In genomic region chr1:185262565-185262964, GRCm38 (mm10) we compare ENCODE assay signal across 8 mouse cellular contexts. TPM values are rescaled to one million over a fixed set of nuclear protein-coding genes. Genes with fewer than 3 reads are reported as not detected.
DNase-seq lines count a peak whose midpoint lies in the region; ATAC-seq and TF ChIP-seq lines count a peak whose summit lies in the region.

No protein-coding gene starts in this region.

- peaks cover 81% of the 10 kb centered on the region for H3K36me3 ChIP-seq in midbrain, embryonic 10.5 days
- peaks cover 39% of the 10 kb centered on the region for H3K36me3 ChIP-seq in midbrain, embryonic 15.5 days (replicated peaks)
- H3K36me3 ChIP-seq in liver, embryonic 14.5 days (replicated peaks; ENCODE audit: control insufficient read depth, insufficient read depth, low read depth): peaks cover 21% of the 10 kb centered on the region

- WGBS in midbrain, embryonic 10.5 days: 64% methylated on average over 14 of the region's 14 CpGs
- WGBS in midbrain, embryonic 15.5 days: 61% methylated on average over 14 of the region's 14 CpGs
- WGBS in liver, embryonic 14.5 days (ENCODE audit: insufficient replicate concordance): 68% methylated on average over 14 of the region's 14 CpGs

- ATAC-seq in frontal cortex, adult (ENCODE audit: low TSS enrichment): peak; percentile 56
- no peak for ATAC-seq in midbrain, embryonic 15.5 days (replicated peaks)
- peak; percentile 27 for ATAC-seq in liver, embryonic 14.5 days (ENCODE audit: insufficient read depth)

- no peak overlapping the region for H3K9ac ChIP-seq in midbrain, embryonic 15.5 days
- no peak overlapping the region for H3K9ac ChIP-seq in liver, embryonic 14.5 days (replicated peaks)

- TF ChIP-seq EP300 in liver, embryonic 14.5 days (IDR thresholded peaks at IDR 0.05; ENCODE audit: low read depth): no peak

- no peaks in the 10 kb centered on the region for H3K4me1 ChIP-seq in midbrain, embryonic 10.5 days
- H3K4me1 ChIP-seq in midbrain, embryonic 15.5 days: no peaks in the 10 kb centered on the region
- no peaks in the 10 kb centered on the region for H3K4me1 ChIP-seq in liver, embryonic 14.5 days (replicated peaks; ENCODE audit: control insufficient read depth in 2 of 2, insufficient read depth in 2 of 2, low read length in 1 of 2)

- TF ChIP-seq CTCF in liver, embryonic 14.5 days (IDR thresholded peaks at IDR 0.05; ENCODE audit: low read depth): peak; percentile 81

- H3K27ac ChIP-seq in midbrain, embryonic 10.5 days (replicated peaks): no peak overlapping the region
- no peak overlapping the region for H3K27ac ChIP-seq in midbrain, embryonic 15.5 days
- no peak overlapping the region for H3K27ac ChIP-seq in liver, embryonic 14.5 days

- no peaks in the 10 kb centered on the region for H3K9me3 ChIP-seq in midbrain, embryonic 10.5 days (replicated peaks)
- H3K9me3 ChIP-seq in midbrain, embryonic 15.5 days: no peaks in the 10 kb centered on the region
- no peaks in the 10 kb centered on the region for H3K9me3 ChIP-seq in liver, embryonic 14.5 days (ENCODE audit: control insufficient read depth, low read length)

- DNase-seq in frontal cortex, postnatal 14 days (ENCODE audit: low spot score in 2 of 2): no peak
- peak; percentile 41 for DNase-seq in midbrain, embryonic 10.5 days (ENCODE audit: low spot score)
- DNase-seq in embryo, embryonic 11.5 days (ENCODE audit: low read depth, low spot score): peak; percentile 4
- no peak for DNase-seq in liver, embryonic 14.5 days (ENCODE audit: low read depth in 3 of 3, low spot score in 3 of 3)
- DNase-seq in testis, postnatal 10 days (ENCODE audit: low spot score): peak; percentile 72
- DNase-seq in cerebellum, adult 9-11 months: no peak

- no peak overlapping the region for H3K4me3 ChIP-seq in midbrain, embryonic 10.5 days
- no peak overlapping the region for H3K4me3 ChIP-seq in midbrain, embryonic 15.5 days
- H3K4me3 ChIP-seq in liver, embryonic 14.5 days (ENCODE audit: insufficient read depth in 1 of 2, low read depth in 2 of 2, low read length in 2 of 2): no peak overlapping the region

- no peaks in the 10 kb centered on the region for H3K27me3 ChIP-seq in midbrain, embryonic 10.5 days (ENCODE audit: low read depth, poor library complexity, severe bottlenecking)
- no peaks in the 10 kb centered on the region for H3K27me3 ChIP-seq in midbrain, embryonic 15.5 days (replicated peaks)
- H3K27me3 ChIP-seq in liver, embryonic 14.5 days (ENCODE audit: control insufficient read depth, insufficient read depth, low read length): no peaks in the 10 kb centered on the region

- H3K4me2 ChIP-seq in midbrain, embryonic 15.5 days: no peak overlapping the region
- H3K4me2 ChIP-seq in liver, embryonic 14.5 days (ENCODE audit: low read depth): no peak overlapping the region

RNA-seq across cellular contexts. Expression of gene Rab3gap2, which starts 58.6 kb away (rescaled TPM):
- polyA plus RNA-seq in midbrain, embryonic 10.5 days (2016; fragmentation: Nextera tagmentation; extraction: Ambion mirVana): 19.5 and 21.4 TPM in 2 replicates
- polyA plus RNA-seq in midbrain, embryonic 15.5 days (2015; fragmentation: Nextera tagmentation; extraction: Ambion mirVana): 25.0 and 26.9 TPM in 2 replicates
- polyA plus RNA-seq in liver, embryonic 14.5 days (2012; rRNA removed): 7.7 and 9.6 TPM in 2 replicates
- 10.2 and 12.0 TPM in 2 replicates for polyA plus RNA-seq in liver, embryonic 14.5 days (2014; fragmentation: Nextera tagmentation; extraction: Ambion mirVana)

Comparison
In these comparisons a context has a peak if more than half of its experiments do, and no peak if none do; other contexts are left out.
1. DNase-seq: peak in midbrain, embryonic 10.5 days (single experiment), embryo, embryonic 11.5 days (single experiment) and testis, postnatal 10 days (single experiment); none in frontal cortex, postnatal 14 days (0 of 2), liver, embryonic 14.5 days (0 of 3) and cerebellum, adult 9-11 months (single experiment).